Mouse (Mus musculus): ENCODE measurements around the gene Zcchc24. TPM values are rescaled to one million over a fixed set of nuclear protein-coding genes. Genes with fewer than 3 reads are reported as not detected.

Zcchc24 gene
- polyA plus RNA-seq, 1 experiment from 2014 or later: 35.4 TPM

GRCm38 (mm10) chr14:25710681-25711080 lies 58.2 kb downstream of the Zcchc24 start:
- Histone ChIP-seq H3K4me2 (no peak overlapping the region), H3K4me1 (peaks cover 44% of the 10 kb centered on the region), H3K4me3 (no peak overlapping the region), H3K27ac (peak overlapping the region; percentile 47), H3K9me3 (no peaks in the 10 kb centered on the region), H3K27me3 (no peaks in the 10 kb centered on the region), H3K36me3 (peaks cover 13% of the 10 kb centered on the region), H3K9ac (no peak overlapping the region)
- no peak for ATAC-seq (ENCODE audit: insufficient number of reproducible peaks, low FRiP score, low TSS enrichment, low read depth)
- 55% methylated on average over 4 of the region's 4 CpGs for WGBS

GRCm38 (mm10) chr14:25710073-25710472 lies 58.8 kb downstream of the Zcchc24 start:
- peaks cover 44% of the 10 kb centered on the region for H3K4me1 ChIP-seq
- no peak for ATAC-seq (ENCODE audit: insufficient number of reproducible peaks, low FRiP score, low TSS enrichment, low read depth)
- no peaks in the 10 kb centered on the region for H3K27me3 ChIP-seq
- H3K27ac ChIP-seq: no peak overlapping the region; the same call in 1 of the 2 replicates
- WGBS: 67% methylated on average over 4 of the region's 4 CpGs
- H3K4me3 ChIP-seq: no peak overlapping the region
- peaks cover 11% of the 10 kb centered on the region for H3K36me3 ChIP-seq
- H3K9ac ChIP-seq: no peak overlapping the region
- no peaks in the 10 kb centered on the region for H3K9me3 ChIP-seq
- H3K4me2 ChIP-seq: no peak overlapping the region

GRCm38 (mm10) chr14:25708917-25709316 lies 59.9 kb downstream of the Zcchc24 start:
- H3K27me3 ChIP-seq: no peaks in the 10 kb centered on the region
- 70% methylated on average over 2 of the region's 2 CpGs for WGBS
- H3K9me3 ChIP-seq: no peaks in the 10 kb centered on the region
- no peaks in the 10 kb centered on the region for H3K36me3 ChIP-seq
- no peak overlapping the region for H3K4me2 ChIP-seq
- H3K9ac ChIP-seq: no peak overlapping the region
- peak overlapping the region; percentile 75 for H3K27ac ChIP-seq
- H3K4me1 ChIP-seq: peaks cover 44% of the 10 kb centered on the region
- ATAC-seq (ENCODE audit: insufficient number of reproducible peaks, low FRiP score, low TSS enrichment, low read depth): no peak
- no peak overlapping the region for H3K4me3 ChIP-seq

DNA sequence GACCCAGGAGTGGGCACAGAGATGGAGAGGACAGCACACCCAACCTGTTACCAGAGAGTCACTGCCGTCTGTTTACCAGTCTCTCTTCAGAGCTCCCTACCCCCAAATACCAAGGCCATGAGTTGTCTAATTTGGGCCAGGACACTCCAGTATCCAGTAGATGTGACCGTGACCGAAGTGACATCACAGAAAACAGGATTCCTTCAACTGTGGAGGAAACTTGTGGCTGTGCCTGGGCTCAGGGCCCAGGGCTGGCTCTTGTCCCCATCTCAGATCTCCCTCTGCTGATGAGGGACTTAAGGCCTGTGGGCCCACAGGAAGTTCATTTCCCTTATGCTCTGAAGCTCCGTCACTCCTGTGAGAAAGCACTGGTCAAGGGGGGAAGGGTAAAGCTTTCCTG lies 60.4 kb downstream of the Zcchc24 start:
- Histone ChIP-seq H3K9ac (no peak overlapping the region), H3K4me2 (no peak overlapping the region)
- no peak; the same call in 1 of the 2 replicates for ATAC-seq (ENCODE audit: insufficient number of reproducible peaks, low FRiP score, low TSS enrichment, low read depth)

DNA sequence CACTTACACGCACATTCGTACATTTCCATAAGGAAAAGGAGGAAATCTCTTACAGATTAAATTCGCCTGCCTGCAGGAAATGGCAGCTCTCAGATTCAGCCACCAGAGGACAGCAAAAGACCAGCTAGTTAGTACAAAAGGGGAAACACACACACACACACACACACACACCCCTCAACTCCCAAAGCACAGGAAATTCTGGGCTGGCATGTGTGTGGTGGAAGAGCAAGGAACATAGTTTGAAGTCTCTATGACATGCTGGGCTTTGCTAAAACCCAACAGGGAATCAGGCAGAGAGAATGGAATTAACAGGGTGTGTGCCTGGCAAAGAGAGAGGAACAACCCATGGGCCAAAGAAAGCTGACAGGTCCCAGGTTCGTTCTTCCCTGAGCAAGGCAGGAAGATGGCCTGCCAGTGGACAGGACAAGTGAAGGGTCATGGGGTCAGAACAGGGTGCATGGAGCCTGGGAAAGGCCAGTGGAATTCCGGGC lies 61.1 kb downstream of the Zcchc24 start:
- Histone ChIP-seq H3K9me3 (no peaks in the 10 kb centered on the region), H3K27me3 (no peaks in the 10 kb centered on the region), H3K27ac (peak overlapping the region; percentile 75), H3K4me2 (no peak overlapping the region), H3K36me3 (no peaks in the 10 kb centered on the region), H3K4me1 (peaks cover 44% of the 10 kb centered on the region), H3K9ac (no peak overlapping the region), H3K4me3 (no peak overlapping the region)
- no peak for ATAC-seq (ENCODE audit: insufficient number of reproducible peaks, low FRiP score, low TSS enrichment, low read depth)
- WGBS: 41% methylated on average over 5 of the region's 5 CpGs

More for the DNA sequence above, 60.4 kb downstream of the Zcchc24 start:
- no peaks in the 10 kb centered on the region for H3K36me3 ChIP-seq
- no peak overlapping the region for H3K4me3 ChIP-seq
- H3K4me1 ChIP-seq: peaks cover 44% of the 10 kb centered on the region
- peak overlapping the region; percentile 75 for H3K27ac ChIP-seq
- no peaks in the 10 kb centered on the region for H3K27me3 ChIP-seq
- H3K9me3 ChIP-seq: no peaks in the 10 kb centered on the region
- WGBS: 42% methylated on average over 4 of the region's 4 CpGs

DNA sequence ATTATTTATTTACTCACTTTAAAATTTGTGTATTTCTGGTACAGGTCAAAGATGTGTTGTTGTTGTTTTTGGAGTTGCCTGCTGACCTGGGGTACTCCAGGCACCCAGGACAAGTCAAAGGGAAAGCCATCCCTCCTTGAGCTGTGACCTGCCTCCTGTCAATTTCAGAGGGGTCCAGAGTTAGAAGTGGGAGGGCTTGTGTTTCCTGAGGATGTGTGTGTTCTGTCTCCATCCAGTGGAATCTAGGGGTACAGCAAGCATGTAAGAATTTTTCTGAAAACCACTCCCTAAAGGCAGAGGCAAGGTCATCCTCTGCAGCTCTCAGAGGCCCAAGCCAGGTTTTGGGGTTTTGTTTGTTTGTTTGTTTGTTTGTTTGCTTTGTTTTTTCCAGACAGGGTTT lies 66.9 kb downstream of the Zcchc24 start:
- peaks cover 32% of the 10 kb centered on the region for H3K36me3 ChIP-seq
- H3K27me3 ChIP-seq: no peaks in the 10 kb centered on the region
- H3K4me3 ChIP-seq: no peak overlapping the region
- no peak overlapping the region for H3K4me2 ChIP-seq
- H3K9me3 ChIP-seq: no peaks in the 10 kb centered on the region
- ATAC-seq (ENCODE audit: insufficient number of reproducible peaks, low FRiP score, low TSS enrichment, low read depth): no peak
- no peak overlapping the region for H3K27ac ChIP-seq
- H3K4me1 ChIP-seq: no peaks in the 10 kb centered on the region; the same call in 1 of the 2 replicates
- H3K9ac ChIP-seq: no peak overlapping the region

DNA sequence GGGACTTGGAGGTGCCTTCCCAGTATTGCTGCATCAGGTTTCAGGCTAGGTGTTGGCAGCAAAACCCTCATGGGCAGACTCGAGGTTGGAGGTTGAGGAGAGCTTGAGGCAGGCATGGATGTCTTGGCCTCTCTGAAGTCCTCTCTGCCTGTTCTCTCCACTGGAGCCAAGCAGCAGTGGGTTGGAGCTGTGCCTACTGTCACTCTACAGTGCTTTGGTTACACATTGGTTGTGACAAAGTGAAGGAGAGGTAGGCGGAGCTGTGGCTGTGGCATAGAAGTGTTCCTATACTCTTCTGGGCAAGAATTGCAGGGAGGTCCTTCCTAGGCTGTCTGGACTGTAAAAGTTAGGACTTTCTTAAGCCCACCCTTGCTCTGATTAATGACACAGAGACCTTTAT lies 72.5 kb downstream of the Zcchc24 start:
- no peak overlapping the region for H3K4me3 ChIP-seq
- peaks cover 41% of the 10 kb centered on the region for H3K36me3 ChIP-seq
- H3K9ac ChIP-seq: no peak overlapping the region
- no peak for ATAC-seq (ENCODE audit: insufficient number of reproducible peaks, low FRiP score, low TSS enrichment, low read depth)
- WGBS: 62% methylated on average over 2 of the region's 2 CpGs
- H3K27me3 ChIP-seq: no peaks in the 10 kb centered on the region
- H3K4me2 ChIP-seq: no peak overlapping the region
- H3K27ac ChIP-seq: no peak overlapping the region
- peaks cover 33% of the 10 kb centered on the region for H3K4me1 ChIP-seq
- H3K9me3 ChIP-seq: no peaks in the 10 kb centered on the region

DNA sequence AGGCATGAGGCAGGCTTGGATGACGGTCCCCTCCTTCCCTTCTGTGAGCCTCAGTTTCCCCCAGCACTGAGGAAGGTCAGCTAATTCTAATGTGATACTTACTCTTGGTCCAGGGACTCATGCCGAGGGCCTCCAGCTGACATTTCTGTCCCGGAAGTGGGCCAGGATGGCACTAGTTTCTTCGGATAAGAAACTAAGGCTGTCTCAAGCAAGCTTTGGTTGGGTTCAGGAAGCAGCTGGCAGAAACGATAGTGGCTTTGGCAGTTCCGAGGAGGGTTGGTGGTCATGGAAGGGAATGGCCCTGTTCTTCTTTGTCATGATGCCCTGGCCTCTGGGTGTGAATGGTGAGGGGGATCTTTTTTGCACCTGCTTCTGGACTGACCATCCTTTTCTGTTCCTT lies 73.8 kb downstream of the Zcchc24 start:
- Histone ChIP-seq H3K4me1 (peaks cover 33% of the 10 kb centered on the region), H3K9ac (no peak overlapping the region), H3K27ac (no peak overlapping the region), H3K4me2 (peak overlapping the region; percentile 90), H3K4me3 (peak overlapping the region; percentile 91), H3K27me3 (no peaks in the 10 kb centered on the region), H3K36me3 (peaks cover 40% of the 10 kb centered on the region), H3K9me3 (no peaks in the 10 kb centered on the region)
- WGBS: 46% methylated on average over 6 of the region's 6 CpGs
- ATAC-seq (ENCODE audit: insufficient number of reproducible peaks, low FRiP score, low TSS enrichment, low read depth): no peak

DNA sequence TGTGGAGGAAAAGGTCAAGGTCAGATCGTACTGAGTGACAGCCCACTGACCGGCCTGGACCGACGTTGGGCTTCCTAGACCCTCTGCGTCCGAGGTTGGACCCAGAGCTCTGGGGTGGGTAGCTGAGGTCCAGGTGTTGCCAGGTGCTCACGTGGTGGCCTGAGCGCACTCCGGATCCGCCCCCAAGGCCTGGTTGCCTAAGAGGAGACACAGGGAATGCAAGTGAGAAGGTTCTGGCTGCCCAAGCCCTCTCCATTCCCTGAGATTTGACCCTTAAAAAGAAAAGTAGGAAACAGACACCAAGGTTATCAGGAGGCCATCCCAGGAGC lies 74.3 kb downstream of the Zcchc24 start:
- 2% methylated on average over 10 of the region's 10 CpGs for WGBS
- H3K9me3 ChIP-seq: no peaks in the 10 kb centered on the region
- peaks cover 35% of the 10 kb centered on the region for H3K36me3 ChIP-seq
- H3K9ac ChIP-seq: peak overlapping the region; percentile 87
- peak overlapping the region; percentile 59; the same call in 1 of the 2 replicates for H3K27ac ChIP-seq
- peaks cover 33% of the 10 kb centered on the region for H3K4me1 ChIP-seq
- peak overlapping the region; percentile 91 for H3K4me3 ChIP-seq
- ATAC-seq (ENCODE audit: insufficient number of reproducible peaks, low FRiP score, low TSS enrichment, low read depth): no peak
- H3K27me3 ChIP-seq: no peaks in the 10 kb centered on the region
- peak overlapping the region; percentile 90 for H3K4me2 ChIP-seq

- Histone ChIP-seq H3K9ac (peak within 1 kb of the TSS; percentile 87), H3K27me3 (no peaks in the 10 kb centered on the region), H3K27ac (peak within 1 kb of the TSS; percentile 59), H3K4me2 (peak within 1 kb of the TSS; percentile 90), H3K36me3 (peaks cover 29% of the 10 kb centered on the region), H3K4me1 (peaks cover 33% of the 10 kb centered on the region), H3K4me3 (peak within 1 kb of the TSS; percentile 91), H3K9me3 (no peaks in the 10 kb centered on the region)
- ATAC-seq (ENCODE audit: insufficient number of reproducible peaks, low FRiP score, low TSS enrichment, low read depth): peak; percentile 83
- under 1% methylated on average over 70 of the region's 70 CpGs for WGBS
These were observed 74.8 kb downstream of the Zcchc24 start, which contains the start of gene Ppif for GRCm38 (mm10) chr14:25693888-25694568. TSS of gene Ppif (plus strand) at chr14:25694154.

DNA sequence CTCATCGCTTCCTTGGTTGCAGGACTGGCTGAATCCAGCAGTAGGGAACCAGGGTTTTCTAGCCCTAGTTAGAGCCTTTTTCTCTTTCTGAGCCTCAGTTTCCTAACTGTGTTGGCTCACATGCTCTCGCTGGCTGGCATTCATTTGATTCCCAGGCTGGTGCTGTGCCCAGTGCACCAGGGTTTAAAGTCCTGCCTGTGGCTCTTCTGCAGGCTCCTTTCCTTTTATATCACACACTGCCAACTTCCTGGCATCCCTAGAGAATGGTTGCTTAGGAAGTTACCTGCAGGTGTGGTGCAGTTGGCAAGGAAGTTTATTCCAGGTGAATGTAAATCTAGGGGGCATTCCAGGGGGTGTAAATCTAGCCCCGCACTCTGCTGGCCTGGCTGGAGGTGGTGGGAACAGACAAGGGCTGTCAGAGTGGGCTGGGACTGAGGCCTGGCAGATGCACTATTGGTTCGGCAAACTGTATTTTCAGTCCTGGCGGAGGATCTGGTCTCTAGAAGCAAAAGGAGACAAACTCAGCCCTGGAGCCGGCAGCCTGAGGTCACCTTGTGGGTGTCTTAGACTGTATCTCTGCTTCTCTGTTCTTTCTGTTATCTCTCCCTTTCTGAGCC lies 75.5 kb downstream of the Zcchc24 start:
- Histone ChIP-seq H3K9ac (no peak overlapping the region), H3K4me3 (peak overlapping the region; percentile 91), H3K27me3 (no peaks in the 10 kb centered on the region), H3K9me3 (no peaks in the 10 kb centered on the region), H3K27ac (no peak overlapping the region), H3K4me2 (peak overlapping the region; percentile 90), H3K36me3 (peaks cover 23% of the 10 kb centered on the region), H3K4me1 (peaks cover 33% of the 10 kb centered on the region)
- ATAC-seq (ENCODE audit: insufficient number of reproducible peaks, low FRiP score, low TSS enrichment, low read depth): no peak
- WGBS: 63% methylated on average over 6 of the region's 6 CpGs

Measured in limb, embryonic 15.5 days (tissue).